Mouse (Mus musculus): ENCODE results near the gene Plxnc1.
A peak's percentile ranks its signal among the peaks of the same experiment; 100 is the strongest.

Plxnc1 gene

DNA sequence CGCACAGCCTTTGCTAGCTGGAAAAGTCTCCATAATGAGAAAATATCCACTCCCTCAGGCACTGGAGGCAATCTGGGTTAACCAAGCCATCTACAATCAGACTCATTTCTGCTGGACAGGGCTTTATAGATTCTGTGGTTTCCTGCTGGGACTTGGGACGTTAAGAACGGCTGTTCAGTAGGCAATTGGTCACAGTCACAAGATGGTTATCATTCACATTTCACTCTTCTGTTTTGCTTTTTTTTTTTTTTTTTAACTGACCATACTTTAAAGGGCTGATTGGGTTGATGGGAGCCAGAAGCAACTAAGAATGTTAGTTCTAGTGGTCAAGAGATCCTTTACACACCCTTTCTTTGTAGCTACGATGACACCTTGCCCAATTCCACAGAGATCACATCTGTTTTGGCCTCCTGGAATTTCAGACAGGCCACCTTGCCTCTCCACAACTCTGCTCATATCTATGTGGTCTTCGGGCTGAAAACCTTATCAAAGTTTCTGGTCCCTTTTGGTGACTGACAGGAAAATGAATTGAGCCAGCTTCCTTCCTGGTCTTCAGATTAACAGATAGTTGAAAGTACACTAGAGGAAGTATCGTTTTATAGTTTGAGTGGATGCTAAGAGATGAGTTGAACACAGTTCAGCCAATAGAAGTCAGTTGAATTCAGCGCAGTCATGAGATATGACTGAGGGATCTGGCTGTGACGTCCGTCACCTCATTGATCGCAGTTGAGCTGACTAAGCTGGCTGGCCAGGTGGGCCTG lies 3.5 kb upstream of the Plxnc1 start:
- DNase-seq (ENCODE audit: low spot score in 2 of 2) = no peak

DNA sequence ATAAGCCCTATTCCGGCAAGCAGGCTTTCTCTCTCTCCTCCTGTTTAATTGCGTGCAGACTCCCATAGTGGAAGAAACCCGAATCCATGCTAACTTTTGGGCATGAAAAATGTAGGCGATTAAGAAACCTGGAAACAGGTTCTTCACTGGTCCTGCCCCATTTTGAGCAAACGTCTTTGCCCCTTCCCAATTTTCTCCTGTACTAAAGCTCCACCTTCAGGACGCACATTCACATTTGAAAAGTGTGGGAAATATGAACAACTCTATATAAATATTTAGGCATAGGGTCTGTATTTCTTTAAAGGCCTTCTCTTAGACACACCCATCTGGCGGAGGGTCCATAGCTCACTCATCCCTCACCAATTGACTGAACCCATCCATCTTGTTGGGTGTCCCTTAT lies 2.8 kb upstream of the Plxnc1 start:
- no peak for DNase-seq (ENCODE audit: low spot score in 2 of 2)

- peak in 1 of 2 experiments; percentile 77 for DNase-seq (ENCODE audit: low spot score in 2 of 2)
Observed at GRCm38 (mm10) chr10:94945206-94945711, 624 bp upstream of the Plxnc1 start.

DNA sequence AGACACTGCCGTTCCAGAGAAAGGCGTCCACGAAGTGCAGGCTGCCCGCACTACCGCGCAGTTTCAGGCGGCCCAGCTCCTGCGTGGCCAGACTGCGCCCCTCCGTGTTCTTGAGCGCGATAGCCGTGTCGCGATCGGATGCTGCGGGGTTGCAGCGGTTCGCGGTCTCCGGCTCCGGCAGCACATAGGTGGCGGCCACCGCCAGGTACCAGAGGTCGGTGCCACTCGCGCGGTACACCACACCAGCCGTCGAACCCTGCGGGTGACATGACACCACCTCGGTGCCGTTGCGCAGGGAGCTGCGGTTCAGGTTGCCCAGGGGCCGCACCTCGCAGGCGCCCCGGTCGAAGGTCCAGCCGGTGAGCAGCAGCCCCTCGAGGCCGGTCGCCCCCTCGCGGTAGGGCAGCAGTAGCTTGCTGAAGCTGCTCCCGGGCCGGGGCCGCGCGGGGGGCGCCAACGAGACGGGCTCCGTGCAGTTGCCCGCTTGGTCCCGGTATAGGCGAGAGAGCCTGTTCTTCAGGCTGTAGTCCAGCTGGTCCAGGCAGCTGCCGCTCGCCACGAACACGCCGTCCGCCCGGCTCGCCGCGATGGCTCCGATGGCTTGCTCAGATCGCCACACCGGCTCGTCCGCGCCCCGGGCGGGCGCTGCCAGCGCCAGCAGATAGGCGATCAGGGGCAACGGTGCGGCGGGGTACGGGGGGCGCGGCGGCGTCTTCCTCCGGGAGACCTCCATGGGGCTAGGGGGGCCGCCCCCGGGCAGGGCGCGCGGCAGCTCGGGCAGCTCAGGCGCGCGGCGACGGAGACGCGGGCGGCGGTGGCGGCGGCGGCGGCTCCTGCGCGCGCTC lies 567 bp downstream of the Plxnc1 start:
- peak; percentile 78 to 91 for DNase-seq (ENCODE audit: low spot score in 2 of 2)

DNA sequence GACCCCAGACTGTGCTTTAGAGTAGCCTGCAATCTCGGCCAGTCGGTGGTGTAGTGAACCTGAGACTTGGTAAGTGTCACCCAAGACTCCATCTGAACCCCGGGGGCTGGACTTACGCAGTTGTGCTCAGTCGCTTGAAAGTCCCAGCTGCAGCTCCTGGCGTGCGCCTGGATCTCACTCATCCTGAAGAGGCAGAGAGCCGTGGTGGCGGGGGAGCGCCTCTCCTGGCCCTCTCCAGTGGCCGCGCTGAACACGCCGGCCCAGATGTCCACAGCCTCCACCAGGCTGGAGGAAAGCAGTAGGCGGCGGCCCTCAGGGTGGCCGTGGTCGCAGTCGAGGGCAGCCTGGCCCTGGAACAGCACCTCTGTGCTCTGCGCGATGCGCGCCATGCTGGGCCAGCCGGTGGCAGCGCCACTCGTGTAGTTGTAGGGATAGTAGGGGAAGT lies 1.2 kb downstream of the Plxnc1 start:
- peak; percentile 48 to 82 for DNase-seq (ENCODE audit: low spot score in 2 of 2)

- DNase-seq (ENCODE audit: low spot score in 2 of 2) = peak; percentile 80 to 88
Observed at GRCm38 (mm10) chr10:94942449-94943041, 2.1 kb downstream of the Plxnc1 start.

DNA sequence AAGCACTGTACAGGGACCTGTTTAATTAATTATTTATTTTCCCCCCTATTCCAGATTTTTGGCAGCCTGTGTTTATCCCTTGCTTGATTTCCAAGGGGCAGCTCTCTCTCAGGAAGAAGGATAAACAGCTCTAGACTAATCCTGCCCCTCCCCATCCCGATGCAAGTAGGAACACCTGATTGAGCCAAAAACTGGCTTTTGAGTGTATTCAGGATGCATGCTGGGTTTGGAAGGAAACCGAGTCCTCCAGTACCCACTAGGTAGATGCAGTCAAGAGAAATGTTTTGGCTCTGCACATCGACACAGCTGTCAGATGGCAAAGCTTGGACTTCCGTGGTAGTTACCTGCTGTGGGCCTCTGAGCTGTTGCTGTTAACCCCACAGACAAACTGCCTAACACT lies 3.1 kb downstream of the Plxnc1 start:
- no peak for DNase-seq (ENCODE audit: low spot score in 2 of 2)

DNA sequence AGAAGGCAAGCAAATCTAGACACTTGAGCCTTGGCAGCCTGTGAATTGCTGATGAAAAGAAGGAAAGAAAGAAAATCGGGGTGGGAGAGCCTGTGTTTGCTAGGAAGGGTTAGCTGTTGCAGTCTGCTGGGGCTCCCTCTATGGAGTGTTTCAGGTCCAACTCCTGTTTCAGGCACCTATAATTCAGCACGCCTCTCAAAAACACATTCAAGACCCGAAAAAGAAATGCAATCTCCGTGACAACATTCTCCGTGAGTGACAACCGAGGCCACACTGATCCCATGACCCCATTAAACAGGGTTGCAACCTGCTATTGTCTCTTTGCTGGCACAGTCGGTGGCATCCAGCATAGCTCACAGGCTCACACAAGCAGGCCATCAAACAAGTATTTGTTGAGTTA lies 3.8 kb downstream of the Plxnc1 start:
- DNase-seq (ENCODE audit: low spot score in 2 of 2) = no peak

DNA sequence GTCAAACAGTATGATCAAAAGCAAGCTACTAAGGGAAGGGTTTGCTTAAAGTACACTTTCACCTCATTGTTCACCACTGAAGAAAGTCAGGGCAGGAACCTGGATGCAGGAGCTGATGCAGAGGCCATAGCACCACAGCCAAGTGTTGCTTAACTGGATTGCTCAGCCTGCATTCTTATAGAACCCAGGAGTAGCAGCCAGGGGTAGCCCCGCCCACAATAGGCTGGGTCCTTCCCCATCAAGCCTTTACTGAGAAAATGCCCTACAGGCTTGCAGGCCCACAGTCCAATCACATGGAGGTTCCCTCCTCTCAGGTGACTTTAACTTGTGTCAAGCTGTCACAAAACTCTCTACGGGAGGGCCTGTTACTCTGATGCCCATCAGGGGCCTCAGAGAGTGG lies 4.6 kb downstream of the Plxnc1 start:
- no peak for DNase-seq (ENCODE audit: low spot score in 2 of 2)

DNA sequence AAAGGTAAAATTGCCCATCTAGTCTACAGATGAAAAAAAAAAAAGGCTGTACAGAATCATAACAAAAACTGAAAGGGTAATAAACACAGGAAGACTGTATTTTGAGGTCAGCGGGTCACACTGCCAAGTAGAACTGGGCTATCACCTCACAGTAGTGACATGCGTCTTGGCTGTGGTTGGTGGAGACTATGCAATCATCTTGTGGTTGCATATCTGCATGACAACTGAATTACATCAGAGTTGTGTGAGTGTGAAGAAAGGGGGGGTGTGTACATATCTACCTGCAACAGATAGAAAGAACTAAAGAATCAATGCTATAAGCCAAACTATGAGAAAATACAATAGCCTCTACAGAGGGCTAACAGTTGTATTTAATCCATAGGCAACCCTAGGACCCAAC lies 5.7 kb downstream of the Plxnc1 start:
- no peak for DNase-seq (ENCODE audit: low spot score in 2 of 2)

DNA sequence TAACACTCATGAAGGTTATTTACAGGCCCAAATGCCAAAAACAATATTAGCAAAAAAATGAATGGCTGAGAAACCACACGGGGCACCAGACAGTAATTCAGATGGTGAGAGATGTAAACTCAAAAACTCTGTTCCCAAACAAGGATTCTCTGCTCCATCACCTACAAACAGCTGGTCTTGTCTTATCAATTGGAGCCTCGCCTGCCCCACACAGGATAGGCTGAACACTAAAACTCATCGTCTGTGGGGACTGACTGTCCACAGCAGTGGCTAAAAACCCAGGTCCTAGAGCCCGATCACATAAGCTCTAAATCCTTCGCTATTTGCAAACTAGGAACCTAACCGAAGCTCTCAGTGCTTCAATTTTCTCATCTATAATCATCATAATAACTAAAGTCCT lies 6.3 kb downstream of the Plxnc1 start:
- no peak for DNase-seq (ENCODE audit: low spot score in 2 of 2)

GRCm38 (mm10) chr10:94935270-94935669 lies 9.4 kb downstream of the Plxnc1 start:
- no peak for DNase-seq (ENCODE audit: low spot score in 2 of 2)

GRCm38 (mm10) chr10:94934151-94934614 lies 10.5 kb downstream of the Plxnc1 start:
- DNase-seq (ENCODE audit: low spot score in 2 of 2) = no peak

DNA sequence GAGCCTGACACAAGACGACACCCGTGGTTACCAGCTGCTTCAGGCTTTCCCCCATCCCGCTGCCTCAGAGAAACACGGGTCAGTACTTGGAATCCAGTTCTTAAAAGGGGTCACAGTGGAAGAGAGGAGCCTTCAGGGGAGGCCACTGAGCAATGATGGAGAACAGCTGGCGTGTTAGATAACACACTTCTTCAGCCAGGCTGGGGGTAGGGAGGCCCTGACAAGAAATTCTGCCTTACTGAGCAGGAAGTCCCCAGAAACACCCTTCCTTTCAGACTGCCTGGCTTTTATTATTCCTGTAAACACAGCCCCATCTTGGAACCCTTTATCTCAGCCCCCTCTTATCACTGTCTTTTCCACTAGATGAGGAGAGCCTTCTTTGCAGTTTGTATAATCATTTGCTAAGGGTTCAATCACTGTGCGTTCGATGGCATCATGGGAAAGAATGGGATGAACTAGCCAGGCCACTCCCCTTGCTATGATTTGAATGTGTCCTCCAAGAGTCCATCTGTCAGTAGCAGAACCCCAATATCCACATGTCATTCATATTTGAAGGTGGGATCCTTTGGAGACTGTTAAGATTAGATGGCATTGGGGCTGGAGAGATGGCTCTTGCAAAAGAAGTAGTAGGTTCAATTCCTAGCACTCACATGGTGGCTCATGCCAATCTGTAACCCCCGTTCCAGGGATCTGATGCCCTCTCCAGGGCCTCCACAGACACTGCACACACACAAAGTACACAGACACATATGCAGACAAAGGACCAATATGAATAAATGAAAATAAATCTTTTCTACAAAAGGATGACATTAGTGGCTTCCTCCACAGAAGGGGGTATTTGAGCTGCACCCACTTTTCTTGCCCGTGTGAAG lies 12.4 kb downstream of the Plxnc1 start:
- peak; percentile 73 to 75 for DNase-seq (ENCODE audit: low spot score in 2 of 2)

DNA sequence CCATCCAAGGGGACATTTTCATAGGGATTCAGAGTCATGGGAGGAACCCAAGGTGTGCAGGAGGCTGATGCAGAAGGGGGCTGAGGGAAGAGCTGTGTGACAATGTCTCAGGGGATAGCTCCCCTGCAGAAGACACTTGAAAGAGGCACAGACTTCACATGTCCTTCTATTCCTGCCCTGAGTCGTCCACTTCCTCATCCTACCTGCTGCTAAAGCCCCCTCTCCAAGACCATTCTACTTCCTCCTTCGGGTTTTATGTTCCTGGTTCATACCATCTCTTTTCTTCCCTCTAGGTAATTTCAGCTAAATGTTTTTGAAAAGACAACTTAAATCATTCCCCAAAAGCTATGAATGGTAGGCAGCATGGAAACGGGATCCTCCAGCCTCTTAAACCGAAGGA lies 16.5 kb downstream of the Plxnc1 start:
- DNase-seq (ENCODE audit: low spot score in 2 of 2) = no peak

DNA sequence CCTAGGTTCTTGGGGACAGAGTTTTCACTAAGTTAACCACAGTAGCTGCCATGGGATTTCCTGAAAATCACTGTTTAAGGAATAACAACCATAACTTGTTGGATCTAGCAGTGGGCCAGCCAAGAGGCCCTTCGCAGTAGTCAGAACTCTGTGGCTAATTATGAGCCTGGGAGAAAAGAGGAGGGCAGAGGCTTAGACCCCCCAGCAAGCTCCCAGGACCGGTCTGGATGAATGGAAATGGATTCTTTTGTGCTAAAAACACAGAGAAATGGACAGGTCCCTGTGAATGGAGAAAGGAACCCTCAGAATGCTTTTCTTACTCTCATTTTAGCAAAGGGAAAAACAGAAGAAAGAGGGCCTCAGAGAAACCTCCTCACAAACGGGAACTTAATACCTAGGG lies 18.3 kb downstream of the Plxnc1 start:
- no peak for DNase-seq (ENCODE audit: low spot score in 2 of 2)

DNA sequence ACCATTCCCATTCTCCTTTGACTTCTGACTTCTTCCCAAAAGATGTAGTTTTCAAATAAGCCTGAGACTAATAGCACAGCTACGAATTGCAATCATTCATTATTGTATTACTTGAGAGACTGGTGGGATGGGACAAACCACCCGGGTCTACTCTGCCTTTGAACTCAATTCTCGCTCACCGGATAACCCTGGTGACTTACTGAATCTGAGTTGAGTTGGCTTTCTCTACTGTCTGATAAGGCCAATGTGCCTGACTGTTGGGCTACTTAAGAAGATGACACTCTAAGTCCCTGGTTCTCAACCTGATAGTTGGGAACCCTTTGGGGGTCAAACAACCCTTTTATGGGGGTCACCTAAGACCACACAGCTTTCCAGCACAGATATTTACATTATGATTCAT lies 19.8 kb downstream of the Plxnc1 start:
- no peak for DNase-seq (ENCODE audit: low spot score in 2 of 2)

DNA sequence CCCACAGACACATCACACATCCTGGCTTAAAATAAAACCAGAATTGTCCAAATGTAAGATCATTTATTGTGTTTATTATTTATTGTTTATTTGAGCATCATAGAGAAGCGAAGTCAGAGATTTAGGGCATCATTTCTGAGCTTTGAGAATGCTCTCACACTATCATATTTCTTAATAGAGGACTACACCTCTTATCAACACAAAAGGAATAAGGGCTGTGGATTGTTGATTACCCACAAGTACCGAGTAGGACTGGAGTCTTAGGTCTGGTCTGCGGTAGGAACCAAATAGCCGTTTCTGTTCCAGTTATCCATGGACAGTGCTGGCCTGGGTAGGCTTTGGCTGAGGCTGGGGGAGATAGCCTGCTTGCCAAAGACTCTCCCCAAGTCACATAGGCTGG lies 20.2 kb downstream of the Plxnc1 start:
- DNase-seq (ENCODE audit: low spot score in 2 of 2) = no peak

GRCm38 (mm10) chr10:94923337-94923762 lies 21.3 kb downstream of the Plxnc1 start:
- DNase-seq (ENCODE audit: low spot score in 2 of 2) = no peak

- no peak for DNase-seq (ENCODE audit: low spot score in 2 of 2)
Observed at GRCm38 (mm10) chr10:94922848-94923247, 21.8 kb downstream of the Plxnc1 start.

DNA sequence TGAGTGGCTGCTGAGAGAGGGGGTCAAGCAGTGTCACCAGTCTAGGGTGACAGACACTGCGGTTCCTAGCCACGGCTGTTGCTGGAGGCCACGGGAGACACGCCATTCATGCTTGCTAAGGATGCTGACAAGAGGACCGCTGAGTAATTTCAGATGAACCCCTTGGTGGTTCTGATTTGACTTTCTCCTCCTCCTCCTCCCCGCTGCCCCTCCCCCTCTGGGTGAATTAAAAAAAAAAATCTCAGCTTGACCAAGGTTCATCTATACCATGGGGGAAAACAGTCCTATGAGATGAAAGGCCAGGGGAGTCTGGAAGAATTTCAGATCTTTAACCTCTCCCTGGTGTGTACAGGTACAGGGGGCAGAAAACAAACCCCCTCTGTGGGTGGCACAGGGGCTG lies 22.9 kb downstream of the Plxnc1 start:
- DNase-seq (ENCODE audit: low spot score in 2 of 2) = no peak
